Comparison of ENCODE assay signal across 23 mouse cellular contexts in genomic region chr5:74089643-74090042, GRCm38 (mm10). TPM values are rescaled to one million over a fixed set of nuclear protein-coding genes. Genes with fewer than 3 reads are reported as not detected.
DNase-seq lines count a peak whose midpoint lies in the region; ATAC-seq and TF ChIP-seq lines count a peak whose summit lies in the region.
"Had no signal": no experiment of that assay in that cellular context is flagged by ENCODE, and none has a peak within 500 bp of the region (broad histone marks: within the 10 kb centered on the region; RNA-seq: fewer than 3 reads in every experiment).

No protein-coding gene starts in this region.

- ATAC-seq in liver, postnatal 0 days, result no peak
- no peak for ATAC-seq in kidney, embryonic 15.5 days (replicated peaks; ENCODE audit: low FRiP score)
- no peak for ATAC-seq in forebrain, embryonic 15.5 days (replicated peaks)
- ATAC-seq: forebrain, embryonic 14.5 days had no signal

- 56% methylated on average over 3 of the region's 3 CpGs for WGBS in liver, adult 2 months
- 82% methylated on average over 3 of the region's 3 CpGs for WGBS in liver, postnatal 0 days (ENCODE audit: insufficient replicate concordance)
- WGBS in kidney, embryonic 15.5 days, result 80% methylated on average over 3 of the region's 3 CpGs
- 86% methylated on average over 3 of the region's 3 CpGs for WGBS in forebrain, embryonic 15.5 days

- TF ChIP-seq EP300 in liver, postnatal 0 days (IDR thresholded peaks at IDR 0.05; ENCODE audit: low read depth), result no peak

- peaks cover 3% of the 10 kb centered on the region; the same call in 1 of the 2 replicates for H3K4me1 ChIP-seq in liver, adult 2 months (ENCODE audit: control insufficient read depth, insufficient read depth, low read length)
- peaks cover 6% of the 10 kb centered on the region; the same call in 1 of the 2 replicates for H3K4me1 ChIP-seq in liver, postnatal 0 days (ENCODE audit: insufficient read depth)
- H3K4me1 ChIP-seq in kidney, embryonic 15.5 days, result peaks cover 9% of the 10 kb centered on the region
- peaks cover 10% of the 10 kb centered on the region for H3K4me1 ChIP-seq in forebrain, embryonic 15.5 days

- H3K4me2 ChIP-seq in liver, postnatal 0 days (ENCODE audit: low read depth, low read length), result no peak overlapping the region
- no peak overlapping the region for H3K4me2 ChIP-seq in kidney, embryonic 15.5 days
- no peak overlapping the region for H3K4me2 ChIP-seq in forebrain, embryonic 15.5 days (replicated peaks)
- H3K4me2 ChIP-seq: embryonic facial prominence, embryonic 15.5 days; heart, embryonic 15.5 days had no signal

- H3K79me2 ChIP-seq in liver, adult 2 months (ENCODE audit: control insufficient read depth, insufficient read depth, low read length), result no peaks in the 10 kb centered on the region

- H3K36me3 ChIP-seq in liver, adult 2 months (ENCODE audit: control insufficient read depth, insufficient read depth, low read length), result peaks cover 4% of the 10 kb centered on the region; the same call in 1 of the 2 replicates
- H3K36me3 ChIP-seq in liver, postnatal 0 days (replicated peaks; ENCODE audit: insufficient read depth, low read length), result no peaks in the 10 kb centered on the region; the same call in 1 of the 2 replicates
- H3K36me3 ChIP-seq in kidney, embryonic 15.5 days, result peaks cover 4% of the 10 kb centered on the region
- no peaks in the 10 kb centered on the region for H3K36me3 ChIP-seq in forebrain, embryonic 15.5 days

- no peak overlapping the region for H3K9ac ChIP-seq in liver, adult 2 months (ENCODE audit: low read depth, low read length)
- H3K9ac ChIP-seq in liver, postnatal 0 days (replicated peaks), result no peak overlapping the region
- H3K9ac ChIP-seq in kidney, embryonic 15.5 days, result no peak overlapping the region
- H3K9ac ChIP-seq in forebrain, embryonic 15.5 days (replicated peaks), result no peak overlapping the region
- H3K9ac ChIP-seq: embryonic facial prominence, embryonic 15.5 days; heart, embryonic 15.5 days had no signal

- H3K27me3 ChIP-seq in liver, adult 2 months (ENCODE audit: control insufficient read depth, insufficient read depth, low read length), result no peaks in the 10 kb centered on the region
- no peaks in the 10 kb centered on the region for H3K27me3 ChIP-seq in liver, postnatal 0 days (ENCODE audit: insufficient read depth, low read length)
- no peaks in the 10 kb centered on the region for H3K27me3 ChIP-seq in kidney, embryonic 15.5 days
- H3K27me3 ChIP-seq in forebrain, embryonic 15.5 days, result no peaks in the 10 kb centered on the region
- H3K27me3 ChIP-seq: embryonic facial prominence, embryonic 15.5 days; heart, embryonic 15.5 days had no signal

- no peak overlapping the region; the same call in 1 of the 2 replicates for H3K27ac ChIP-seq in liver, adult 2 months (replicated peaks; ENCODE audit: insufficient read depth, low read depth, low read length)
- H3K27ac ChIP-seq in liver, postnatal 0 days (ENCODE audit: low read depth), result no peak overlapping the region
- H3K27ac ChIP-seq in kidney, embryonic 15.5 days, result peak overlapping the region; percentile 48; the same call in 1 of the 2 replicates
- H3K27ac ChIP-seq in forebrain, embryonic 15.5 days (replicated peaks), result no peak overlapping the region
- H3K27ac ChIP-seq: embryonic facial prominence, embryonic 15.5 days; forebrain, embryonic 10.5 days; heart, embryonic 10.5 days; heart, embryonic 15.5 days had no signal

- TF ChIP-seq POLR2A in liver, adult 2 months (IDR thresholded peaks at IDR 0.05; ENCODE audit: extremely low read depth, insufficient read depth, low read length), result no peak

- no peak overlapping the region for H3K4me3 ChIP-seq in liver, adult 2 months (ENCODE audit: insufficient read depth, low read depth, low read length)
- no peak overlapping the region for H3K4me3 ChIP-seq in liver, postnatal 0 days (ENCODE audit: low read depth, low read length)
- H3K4me3 ChIP-seq in kidney, embryonic 15.5 days (replicated peaks), result no peak overlapping the region
- H3K4me3 ChIP-seq in forebrain, embryonic 15.5 days, result no peak overlapping the region
- H3K4me3 ChIP-seq: embryonic facial prominence, embryonic 15.5 days; erythroblast, embryonic 14.5 days; forebrain, embryonic 10.5 days; heart, embryonic 10.5 days; heart, embryonic 15.5 days had no signal

- no peaks in the 10 kb centered on the region for H3K9me3 ChIP-seq in liver, postnatal 0 days (ENCODE audit: low read length)
- H3K9me3 ChIP-seq in kidney, embryonic 15.5 days (replicated peaks), result no peaks in the 10 kb centered on the region
- H3K9me3 ChIP-seq in forebrain, embryonic 15.5 days, result no peaks in the 10 kb centered on the region
- H3K9me3 ChIP-seq: embryonic facial prominence, embryonic 15.5 days; forebrain, embryonic 10.5 days; heart, embryonic 10.5 days; heart, embryonic 15.5 days had no signal

- DNase-seq in kidney, adult 11 months, result peak; percentile 52
- DNase-seq in kidney, postnatal 10 days, result no peak
- peak; percentile 88 for DNase-seq in liver, adult 2 months (ENCODE audit: extremely low read depth, low read depth, low spot score)
- DNase-seq in liver, postnatal 0 days, result no peak
- peak; percentile 32 to 48 for DNase-seq in kidney, postnatal 25 days
- no peak for DNase-seq in right cerebral cortex, postnatal 10 days (ENCODE audit: low spot score in 2 of 2)
- DNase-seq: adrenal gland, postnatal 10 days; B cell, adult 2 months; cerebellum, adult 11 months; cerebellum, adult 8-10 months; cerebellum, postnatal 14 days; embryo, embryonic 11 days; gastrocnemius, postnatal 10 days; heart, adult 18-20 months; heart, postnatal 14 days had no signal

- no peak for TF ChIP-seq CTCF in liver, adult 2 months (IDR thresholded peaks at IDR 0.05; ENCODE audit: low read depth, low read length)
- no peak for TF ChIP-seq CTCF in liver, postnatal 0 days (IDR thresholded peaks at IDR 0.05; ENCODE audit: low read depth)

RNA-seq across cellular contexts. Expression of gene Usp46, which starts 21.4 kb away (rescaled TPM):
- 5.4 and 5.8 TPM in 2 replicates for total RNA-seq in liver, adult 2 months (2014; rRNA removed)
- 3.0 and 3.8 TPM in 2 replicates for polyA plus RNA-seq in liver, adult 2 months (2012; rRNA removed)
- 10.1 and 12.6 TPM in 2 replicates for polyA plus RNA-seq in liver, postnatal 0 days (2015; fragmentation: Nextera tagmentation; extraction: Ambion mirVana)
- 28.4 and 29.4 TPM in 2 replicates for polyA plus RNA-seq in kidney, embryonic 15.5 days (2015; fragmentation: Nextera tagmentation; extraction: Ambion mirVana)
- 28.0 and 29.0 TPM in 2 replicates for polyA plus RNA-seq in forebrain, embryonic 15.5 days (2015; fragmentation: Nextera tagmentation; extraction: Ambion mirVana)

Comparison
In these comparisons a context has a peak if more than half of its experiments do, and no peak if none do; other contexts are left out.
1. DNase-seq: peak in kidney, adult 11 months (single experiment), liver, adult 2 months (single experiment) and kidney, postnatal 25 days (2 of 2); none in kidney, postnatal 10 days (single experiment), liver, postnatal 0 days (single experiment) and right cerebral cortex, postnatal 10 days (0 of 2).